Mouse (Mus musculus): ENCODE measurements around the gene Tiam1. TPM values are rescaled to one million over a fixed set of nuclear protein-coding genes. Genes with fewer than 3 reads are reported as not detected.
"Not testable (repeated sequence)": the region's sequence is repeated elsewhere in the genome, so short reads cannot be mapped to it uniquely, and the experiment has no call there.

Gene Tiam1
- total RNA-seq, 2 experiments from 2014 or later = 4.6 to 10.5 TPM

- DNase-seq; intact Hi-C loops (cut with DNase I): not testable (repeated sequence)
Measured at GRCm38 (mm10) chr16:90071125-90071524, 72.4 kb downstream of the Tiam1 start.

GRCm38 (mm10) chr16:90070104-90070503, 73.5 kb downstream of the Tiam1 start:
- DNase-seq = no peak
- intact Hi-C loops (cut with DNase I) = no loop called here

- intact Hi-C loops (cut with DNase I) = no loop called here
- DNase-seq = no peak
Measured at GRCm38 (mm10) chr16:90069197-90069596, 74.4 kb downstream of the Tiam1 start.

- no peak for DNase-seq
- intact Hi-C loops (cut with DNase I) = no loop called here
Measured at GRCm38 (mm10) chr16:90052905-90053519, 90.6 kb downstream of the Tiam1 start.

- DNase-seq = no peak
- intact Hi-C loops (cut with DNase I) = no loop called here
Measured at GRCm38 (mm10) chr16:90052409-90052808, 91.2 kb downstream of the Tiam1 start.

- intact Hi-C loops (cut with DNase I) = no loop called here
Measured at GRCm38 (mm10) chr16:90051051-90051450, 92.5 kb downstream of the Tiam1 start.

GRCm38 (mm10) chr16:90047841-90048240, 95.7 kb downstream of the Tiam1 start:
- DNase-seq = no peak
- intact Hi-C loops (cut with DNase I) = no loop called here

More at GRCm38 (mm10) chr16:90051051-90051450, 92.5 kb downstream of the Tiam1 start:
- no peak for DNase-seq

GRCm38 (mm10) chr16:90046494-90047158, 96.9 kb downstream of the Tiam1 start:
- intact Hi-C loops (cut with DNase I) = no loop called here
- peak in 1 of 2 experiments; percentile 26 for DNase-seq

GRCm38 (mm10) chr16:90045611-90046010, 98.0 kb downstream of the Tiam1 start:
- intact Hi-C loops (cut with DNase I) = no loop called here
- no peak for DNase-seq

GRCm38 (mm10) chr16:90044004-90044754, 99.4 kb downstream of the Tiam1 start:
- intact Hi-C loops (cut with DNase I) = no loop called here
- DNase-seq = no peak

GRCm38 (mm10) chr16:90042874-90043273, 100.7 kb downstream of the Tiam1 start:
- intact Hi-C loops (cut with DNase I) = no loop called here

GRCm38 (mm10) chr16:90042386-90042785, 101.2 kb downstream of the Tiam1 start:
- intact Hi-C loops (cut with DNase I) = no loop called here
- no peak for DNase-seq

More at GRCm38 (mm10) chr16:90042874-90043273, 100.7 kb downstream of the Tiam1 start:
- no peak for DNase-seq

- intact Hi-C loops (cut with DNase I) = no loop called here
- DNase-seq = no peak
Measured at GRCm38 (mm10) chr16:90040771-90041364, 102.7 kb downstream of the Tiam1 start.

GRCm38 (mm10) chr16:90035595-90036110, 107.9 kb downstream of the Tiam1 start:
- intact Hi-C loops (cut with DNase I) = no loop called here
- DNase-seq = no peak

GRCm38 (mm10) chr16:90030355-90030754, 113.2 kb downstream of the Tiam1 start:
- intact Hi-C loops (cut with DNase I) = no loop called here
- DNase-seq = no peak

- DNase-seq = no peak
- intact Hi-C loops (cut with DNase I) = no loop called here
Measured at GRCm38 (mm10) chr16:90027886-90028285, 115.7 kb downstream of the Tiam1 start.

- no peak for DNase-seq
- intact Hi-C loops (cut with DNase I) = no loop called here
Measured at GRCm38 (mm10) chr16:90025526-90026172, 117.9 kb downstream of the Tiam1 start.

GRCm38 (mm10) chr16:90023665-90024010, 119.9 kb downstream of the Tiam1 start:
- intact Hi-C loops (cut with DNase I) = no loop called here

GRCm38 (mm10) chr16:90022932-90023664, 120.5 kb downstream of the Tiam1 start:
- intact Hi-C loops (cut with DNase I) = no loop called here
- DNase-seq = no peak

More at GRCm38 (mm10) chr16:90023665-90024010, 119.9 kb downstream of the Tiam1 start:
- DNase-seq = no peak

GRCm38 (mm10) chr16:90016046-90016445, 127.5 kb downstream of the Tiam1 start:
- no peak for DNase-seq

More at GRCm38 (mm10) chr16:90016046-90016445, 127.5 kb downstream of the Tiam1 start:
- intact Hi-C loops (cut with DNase I) = no loop called here
